Mouse (Mus musculus): ENCODE data around the gene Slc24a3.

DNA sequence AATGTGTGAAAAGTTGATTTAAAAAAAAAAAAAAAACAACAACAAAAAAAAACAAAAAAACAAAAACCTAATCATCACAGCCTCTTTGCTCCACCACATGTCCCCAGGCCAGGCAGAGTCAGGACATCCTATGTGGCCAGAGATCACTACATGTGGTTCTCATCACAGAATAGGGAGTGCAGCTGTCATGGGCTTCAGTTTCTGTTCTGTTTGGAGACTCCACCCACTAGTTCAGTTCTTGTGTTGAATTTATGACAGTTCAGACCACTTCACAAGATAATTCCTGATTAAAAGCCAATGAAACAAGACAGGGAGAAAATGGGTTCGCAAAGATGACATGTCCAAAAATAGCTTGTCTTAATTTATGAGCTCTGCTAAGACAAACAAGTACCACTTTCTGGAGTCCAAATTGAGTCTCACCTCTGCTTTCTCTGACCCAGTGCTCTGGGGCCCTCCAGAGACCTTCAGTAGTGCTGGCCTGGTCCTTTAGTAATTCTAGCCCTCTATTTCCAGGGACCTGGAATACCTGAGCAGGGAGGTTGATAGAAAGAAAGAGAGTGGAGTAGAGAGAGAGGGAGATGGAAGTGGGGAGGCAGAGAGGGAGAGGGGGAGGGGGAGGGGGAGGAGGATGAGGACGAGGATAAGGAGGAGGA is 139.8 kb downstream of the Slc24a3 start:
- TF ChIP-seq CTCF (IDR thresholded peaks at IDR 0.05; ENCODE audit: insufficient read depth, low read depth, low read length), result no peak
- TF ChIP-seq POLR2A (IDR thresholded peaks at IDR 0.05; ENCODE audit: insufficient read depth, low read depth, low read length), result no peak
